Mouse (Mus musculus) liver, embryonic 16.5 days (tissue): ENCODE data around the gene Arhgef12. TPM values are rescaled to one million over a fixed set of nuclear protein-coding genes. Genes with fewer than 3 reads are reported as not detected.

Experiments
- ATAC-seq: fragments of 200-750 bp; cut with Nextera tagmentation; 2 replicates; pipeline ENCODE4 v1.8.0; 2017; ENCODE audit warnings: low read depth, mild to moderate bottlenecking, moderate number of reproducible peaks, moderate library complexity
- H3K27ac ChIP-seq: fragments of 300-500 bp; sonication (generic); 2 replicates; pipeline ENCODE4 v1.5.1; 2014; ENCODE audit warnings: mild to moderate bottlenecking, low read length
- H3K27me3 ChIP-seq: fragments of 300-500 bp; sonication (generic); 2 replicates; pipeline ENCODE4 v1.6.1; 2014; ENCODE audit warnings: low read depth, low read length, mixed read lengths; ENCODE audit not compliant: control insufficient read depth, insufficient read depth
- H3K36me3 ChIP-seq: fragments of 300-500 bp; sonication (generic); 2 replicates; pipeline ENCODE4 v1.6.1; 2014; ENCODE audit warnings: mild to moderate bottlenecking; ENCODE audit not compliant: control insufficient read depth, insufficient read depth
- H3K4me1 ChIP-seq: fragments of 300-500 bp; sonication (generic); 2 replicates; pipeline ENCODE4 v1.6.1; 2014; ENCODE audit warnings: low read depth, low read length, mixed read lengths; ENCODE audit not compliant: control insufficient read depth
- H3K4me2 ChIP-seq: fragments of 300-500 bp; sonication (generic); 2 replicates; pipeline ENCODE4 v1.6.1; 2014; ENCODE audit warnings: low read depth, low read length, mixed read lengths
- H3K4me3 ChIP-seq: fragments of 300-500 bp; sonication (generic); 2 replicates; pipeline ENCODE4 v1.5.1; 2014; ENCODE audit warnings: low read depth, mild to moderate bottlenecking, low read length
- H3K9ac ChIP-seq: fragments of 300-500 bp; sonication (generic); 2 replicates; pipeline ENCODE4 v1.6.1; 2014; ENCODE audit warnings: low read depth, low read length
- H3K9me3 ChIP-seq: fragments of 300-500 bp; sonication (generic); replicated peaks from 2 replicates; pipeline ENCODE4 v1.6.1; 2016; ENCODE audit warnings: low read length; ENCODE audit not compliant: control insufficient read depth
- WGBS: fragments of 180-500 bp; shearing (Covaris S2); extraction: QIAGEN DNeasy Blood & Tissue Kit; methylation state at CpG from one replicate; pipeline ENCODE4 v1.1.7; 2014; ENCODE audit not compliant: insufficient replicate concordance; 5-methylcytosine and 5-hydroxymethylcytosine counted together
- polyA plus RNA-seq: library from polyadenylated mRNA; unstranded; fragments of >200 nt; fragmentation: Nextera tagmentation; extraction: Ambion mirVana; gene quantifications from 2 replicates; pipeline ENCODE4 v1.2.1, GENCODE M21; 2015

Gene Arhgef12
- polyA plus RNA-seq, 1 experiment from 2014 or later, result 7.8 TPM

DNA sequence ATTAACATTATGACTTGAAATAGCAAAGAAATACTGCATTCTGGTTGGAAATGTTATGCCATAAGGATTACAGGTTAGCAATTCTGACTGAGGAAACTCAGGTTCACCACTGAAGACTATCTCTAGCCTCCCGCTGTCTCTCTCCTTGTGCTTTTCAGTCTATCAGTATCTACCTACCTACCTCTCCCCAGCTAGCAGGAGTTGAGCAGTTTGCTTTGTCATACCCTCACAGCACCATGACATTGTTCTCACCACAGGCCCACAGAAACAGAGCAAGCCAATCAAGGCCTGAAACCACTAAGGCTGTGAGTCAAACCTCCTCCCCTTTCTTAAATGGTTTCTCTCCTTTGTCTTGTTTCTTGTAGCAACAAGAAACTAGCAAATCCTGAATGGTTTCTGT is 32.4 kb downstream of the Arhgef12 start:
- H3K27me3 ChIP-seq, result no peaks in the 10 kb centered on the region
- H3K36me3 ChIP-seq, result no peaks in the 10 kb centered on the region
- H3K9me3 ChIP-seq, result no peaks in the 10 kb centered on the region
- H3K4me2 ChIP-seq, result no peak overlapping the region
- H3K27ac ChIP-seq, result no peak overlapping the region
- WGBS, result 77% methylated on average over 1 of the region's 1 CpGs
- ATAC-seq, result no peak
- H3K9ac ChIP-seq, result no peak overlapping the region
- no peak overlapping the region for H3K4me3 ChIP-seq
- no peaks in the 10 kb centered on the region for H3K4me1 ChIP-seq

DNA sequence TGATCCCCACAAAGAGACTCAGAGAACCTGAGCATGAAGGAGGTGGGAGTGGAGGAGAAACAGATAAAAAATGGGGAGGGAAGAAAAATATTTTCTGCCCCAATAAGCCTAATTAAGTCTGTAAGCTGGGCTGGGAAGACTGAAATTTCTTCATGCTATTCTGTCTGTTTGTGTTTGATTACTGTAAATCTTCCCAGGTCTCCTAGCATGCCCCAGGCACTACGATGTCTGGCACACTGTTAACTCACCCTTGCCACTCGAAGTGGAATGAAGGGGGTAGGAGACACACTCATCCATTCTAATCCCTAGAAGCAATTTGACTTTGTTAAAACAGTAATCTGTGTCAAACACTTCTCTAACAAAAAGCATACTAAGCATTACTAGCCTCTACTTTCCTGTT is 35.3 kb downstream of the Arhgef12 start:
- Histone ChIP-seq H3K27me3 (no peaks in the 10 kb centered on the region), H3K9me3 (no peaks in the 10 kb centered on the region), H3K9ac (no peak overlapping the region), H3K36me3 (no peaks in the 10 kb centered on the region), H3K4me2 (no peak overlapping the region), H3K27ac (no peak overlapping the region), H3K4me3 (no peak overlapping the region), H3K4me1 (no peaks in the 10 kb centered on the region)
- 53% methylated on average over 2 of the region's 2 CpGs for WGBS
- no peak for ATAC-seq

DNA sequence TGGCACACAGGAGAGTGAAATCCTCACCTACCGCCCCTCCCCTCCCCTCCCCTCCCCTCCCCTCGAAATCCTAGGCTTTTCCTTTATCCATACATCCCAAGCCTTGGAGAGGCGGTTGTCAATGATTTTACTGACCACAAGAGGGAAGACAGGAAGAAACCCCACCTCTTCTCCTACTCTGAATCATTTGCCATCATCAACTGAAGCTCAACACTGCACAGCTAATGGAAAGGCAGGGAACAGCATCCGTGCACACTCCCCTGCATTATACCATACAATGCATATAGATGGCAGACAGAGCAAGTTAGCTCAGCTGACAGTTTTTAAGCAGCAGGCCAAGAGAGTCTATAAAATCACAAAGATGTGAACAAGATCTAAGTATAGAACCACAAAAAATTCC is 35.9 kb downstream of the Arhgef12 start:
- ATAC-seq, result no peak
- no peak overlapping the region for H3K4me2 ChIP-seq
- no peak overlapping the region for H3K9ac ChIP-seq
- no peaks in the 10 kb centered on the region for H3K36me3 ChIP-seq
- no peaks in the 10 kb centered on the region for H3K4me1 ChIP-seq
- no peaks in the 10 kb centered on the region for H3K9me3 ChIP-seq
- H3K27me3 ChIP-seq, result no peaks in the 10 kb centered on the region
- H3K27ac ChIP-seq, result no peak overlapping the region
- WGBS, result 43% methylated on average over 4 of the region's 4 CpGs
- H3K4me3 ChIP-seq, result no peak overlapping the region

DNA sequence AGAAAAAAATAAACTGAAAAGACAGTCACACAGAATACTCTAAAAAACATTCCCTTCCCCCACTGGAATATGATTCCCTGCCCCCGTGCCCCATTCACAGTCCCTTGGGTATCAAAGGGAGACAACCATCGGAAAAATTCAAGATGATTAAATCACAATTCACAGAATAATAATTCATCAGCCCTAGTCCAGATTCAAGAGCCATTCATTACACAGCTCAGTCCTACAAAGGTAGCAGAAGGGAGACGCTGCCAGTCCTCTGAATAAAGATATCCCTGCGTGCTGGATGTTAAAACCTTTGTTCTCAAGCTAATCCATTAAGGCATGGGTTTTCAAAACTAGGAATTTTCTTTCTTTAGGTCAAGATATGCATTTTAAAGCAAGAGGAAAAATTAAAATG is 36.5 kb downstream of the Arhgef12 start:
- H3K9ac ChIP-seq, result no peak overlapping the region
- H3K27me3 ChIP-seq, result no peaks in the 10 kb centered on the region
- no peaks in the 10 kb centered on the region for H3K9me3 ChIP-seq
- 82% methylated on average over 4 of the region's 4 CpGs for WGBS
- H3K4me2 ChIP-seq, result no peak overlapping the region
- no peak overlapping the region for H3K4me3 ChIP-seq
- no peak overlapping the region for H3K27ac ChIP-seq
- H3K36me3 ChIP-seq, result no peaks in the 10 kb centered on the region
- ATAC-seq, result no peak
- no peaks in the 10 kb centered on the region for H3K4me1 ChIP-seq

DNA sequence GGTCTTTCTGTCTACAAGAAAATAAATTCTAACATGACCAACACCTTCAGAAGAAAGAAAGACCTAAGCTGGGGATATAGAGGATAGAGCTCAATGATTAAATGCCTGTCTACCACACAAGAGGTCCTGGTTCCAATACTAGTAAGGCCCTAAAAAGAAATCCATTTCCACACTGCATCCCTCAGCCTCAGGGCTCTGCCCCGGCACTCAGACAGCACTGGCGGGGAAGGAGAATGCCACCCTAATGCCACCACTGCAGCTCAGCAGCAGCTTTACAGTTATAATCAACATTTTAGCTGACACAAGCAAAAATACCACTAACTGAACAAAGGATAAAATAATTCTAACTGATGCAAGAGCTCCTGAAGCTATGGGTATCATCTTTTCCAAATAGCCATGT is 36.9 kb downstream of the Arhgef12 start:
- Histone ChIP-seq H3K36me3 (no peaks in the 10 kb centered on the region), H3K9ac (no peak overlapping the region), H3K27ac (no peak overlapping the region), H3K27me3 (no peaks in the 10 kb centered on the region), H3K9me3 (no peaks in the 10 kb centered on the region), H3K4me2 (no peak overlapping the region), H3K4me3 (no peak overlapping the region), H3K4me1 (no peaks in the 10 kb centered on the region)
- WGBS, result 84% methylated on average over 2 of the region's 2 CpGs
- ATAC-seq, result no peak

DNA sequence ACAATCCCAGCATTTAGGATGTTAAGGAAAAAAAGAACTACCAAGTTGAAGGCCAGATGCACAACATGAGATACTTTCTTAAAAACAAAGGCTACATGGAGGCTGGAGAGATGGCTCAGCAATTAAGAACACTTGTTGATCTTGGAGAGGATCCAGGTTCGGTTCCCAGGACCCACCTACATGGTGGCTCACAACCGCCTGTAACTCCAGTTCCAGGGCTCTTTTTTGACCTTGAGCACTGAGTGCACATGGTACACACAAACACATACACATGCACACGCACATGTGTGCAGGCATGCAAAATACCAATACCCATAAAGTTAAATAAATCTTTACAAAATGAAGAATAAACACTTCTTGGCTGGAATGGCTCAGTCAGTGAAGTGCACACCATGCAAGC is 39.1 kb downstream of the Arhgef12 start:
- Histone ChIP-seq H3K27ac (no peak overlapping the region), H3K9ac (no peak overlapping the region), H3K4me3 (no peak overlapping the region), H3K36me3 (no peaks in the 10 kb centered on the region), H3K4me1 (no peaks in the 10 kb centered on the region), H3K27me3 (no peaks in the 10 kb centered on the region), H3K4me2 (no peak overlapping the region), H3K9me3 (no peaks in the 10 kb centered on the region)
- no peak for ATAC-seq
- 68% methylated on average over 3 of the region's 3 CpGs for WGBS

DNA sequence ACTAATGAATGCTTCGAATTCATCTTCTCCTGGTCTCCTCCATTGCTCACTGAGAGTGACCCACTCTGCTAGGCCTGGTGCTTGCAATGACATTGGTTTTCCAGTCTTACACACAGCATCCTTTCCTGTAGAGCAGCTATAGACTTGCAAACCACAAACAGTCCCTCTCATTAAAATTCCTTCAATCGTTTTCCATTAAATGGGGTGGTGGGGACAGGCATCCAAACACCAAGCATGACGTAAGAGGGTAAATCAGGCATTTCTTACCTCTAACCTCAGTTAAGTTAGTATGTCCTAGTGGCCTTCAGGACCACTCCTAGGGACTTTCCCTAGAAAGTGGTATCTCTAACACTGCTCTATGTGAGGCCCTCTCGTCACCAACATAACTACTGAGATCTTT is 41.8 kb downstream of the Arhgef12 start:
- H3K27me3 ChIP-seq, result no peaks in the 10 kb centered on the region
- no peaks in the 10 kb centered on the region; the same call in 1 of the 2 replicates for H3K9me3 ChIP-seq
- H3K4me3 ChIP-seq, result no peak overlapping the region
- no peaks in the 10 kb centered on the region for H3K36me3 ChIP-seq
- WGBS, result 59% methylated on average over 4 of the region's 4 CpGs
- no peak overlapping the region for H3K9ac ChIP-seq
- no peak overlapping the region for H3K4me2 ChIP-seq
- no peaks in the 10 kb centered on the region; the same call in 1 of the 2 replicates for H3K4me1 ChIP-seq
- no peak for ATAC-seq
- no peak overlapping the region for H3K27ac ChIP-seq

DNA sequence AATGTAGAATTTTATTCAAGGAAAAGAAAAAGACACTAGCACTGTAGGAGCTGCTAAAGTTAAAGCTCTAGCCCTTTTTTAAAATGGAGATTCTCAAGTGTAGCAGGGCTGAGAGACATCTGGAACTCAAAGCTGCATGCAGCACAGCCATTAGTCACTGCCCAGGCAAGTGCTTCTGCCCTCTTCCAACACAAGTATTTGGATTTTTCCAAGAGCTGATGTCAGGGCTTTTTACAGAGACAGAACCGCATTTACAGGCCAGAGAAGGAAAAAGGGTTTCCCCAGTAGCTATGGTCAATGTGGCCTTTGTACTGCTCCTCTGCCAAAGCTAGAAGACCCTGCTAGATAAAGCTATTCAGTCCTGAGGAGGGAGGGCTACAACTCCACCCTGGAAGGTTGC is 45.5 kb downstream of the Arhgef12 start:
- WGBS, result 96% methylated on average over 1 of the region's 1 CpGs
- no peak overlapping the region for H3K27ac ChIP-seq
- no peaks in the 10 kb centered on the region for H3K27me3 ChIP-seq
- no peak overlapping the region for H3K4me3 ChIP-seq
- H3K36me3 ChIP-seq, result no peaks in the 10 kb centered on the region
- ATAC-seq, result no peak
- H3K4me2 ChIP-seq, result no peak overlapping the region
- H3K9me3 ChIP-seq, result no peaks in the 10 kb centered on the region; the same call in 1 of the 2 replicates
- no peaks in the 10 kb centered on the region; the same call in 1 of the 2 replicates for H3K4me1 ChIP-seq
- H3K9ac ChIP-seq, result no peak overlapping the region

DNA sequence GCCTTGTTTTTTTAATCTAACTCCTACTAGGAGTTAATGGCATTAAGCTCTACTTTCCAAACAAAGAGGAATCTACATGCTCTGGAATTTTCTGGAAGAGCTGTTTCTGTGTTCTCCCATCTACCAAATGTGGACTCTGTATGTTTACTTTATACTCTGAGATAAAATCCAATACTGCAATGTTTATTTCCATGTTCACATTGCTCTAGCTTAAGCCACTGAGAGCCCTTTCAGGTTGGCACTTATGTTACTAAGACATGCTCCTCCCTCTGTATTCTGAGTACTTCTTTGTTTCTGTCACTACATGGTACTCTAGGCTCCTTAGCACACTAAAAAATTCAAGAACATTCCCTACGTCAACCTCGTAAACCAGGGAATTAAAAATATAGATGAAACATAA is 56.6 kb downstream of the Arhgef12 start:
- ATAC-seq, result no peak
- no peak overlapping the region for H3K27ac ChIP-seq

DNA sequence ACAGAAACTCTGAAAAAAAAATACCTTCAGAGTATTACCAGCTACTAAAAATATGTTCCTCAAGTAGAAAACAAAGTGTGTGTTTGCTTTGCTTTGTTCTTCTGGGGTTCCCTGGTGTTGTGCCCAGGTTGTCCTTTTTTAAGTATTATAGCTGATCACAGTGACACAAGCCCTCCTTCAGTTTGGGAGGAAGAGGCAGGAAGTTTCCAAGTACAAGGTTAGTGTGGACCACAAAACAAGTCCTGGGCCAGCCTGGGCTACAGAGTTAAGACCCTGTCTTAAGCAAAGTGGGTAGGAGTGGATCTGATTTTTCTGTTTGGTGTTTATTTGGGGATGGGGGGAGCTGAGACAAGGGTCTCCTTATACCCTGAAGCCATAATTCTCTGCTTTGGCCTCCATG is 62.6 kb downstream of the Arhgef12 start:
- Histone ChIP-seq H3K36me3 (no peaks in the 10 kb centered on the region), H3K4me3 (no peak overlapping the region), H3K27me3 (no peaks in the 10 kb centered on the region), H3K9ac (no peak overlapping the region), H3K4me1 (no peaks in the 10 kb centered on the region), H3K27ac (no peak overlapping the region), H3K4me2 (no peak overlapping the region), H3K9me3 (no peaks in the 10 kb centered on the region)
- no peak for ATAC-seq

More for the DNA sequence above, 56.6 kb downstream of the Arhgef12 start:
- H3K36me3 ChIP-seq, result no peaks in the 10 kb centered on the region
- H3K4me1 ChIP-seq, result no peaks in the 10 kb centered on the region
- H3K9ac ChIP-seq, result no peak overlapping the region
- no peak overlapping the region for H3K4me3 ChIP-seq
- no peak overlapping the region for H3K4me2 ChIP-seq
- peaks cover 3% of the 10 kb centered on the region; the same call in 1 of the 2 replicates for H3K9me3 ChIP-seq
- WGBS, result 85% methylated on average over 2 of the region's 2 CpGs
- no peaks in the 10 kb centered on the region for H3K27me3 ChIP-seq
